Mouse (Mus musculus) small intestine, adult 2 months (tissue): ENCODE measurements around the gene Ckap2l.

Source experiments
- CTCF ChIP-seq: fragments of 200-500 bp; IDR thresholded peaks from 2 replicates; pipeline ENCODE4 v1.5.1; 2012; ENCODE audit warnings: low read depth, mild to moderate bottlenecking, control low read depth, inconsistent platforms, low read length, moderate library complexity, mixed read lengths; ENCODE audit not compliant: insufficient replicate concordance, insufficient read length; ENCODE audit errors: extremely low read depth
- POLR2A ChIP-seq: fragments of 200-500 bp; IDR thresholded peaks from 2 replicates; pipeline ENCODE4 v1.6.1; 2012; ENCODE audit warnings: low read depth, mild to moderate bottlenecking, control low read depth, inconsistent platforms, low read length, moderate library complexity

- TF ChIP-seq CTCF: no peak
- no peak for TF ChIP-seq POLR2A
These were observed 49.3 kb downstream of the Ckap2l start for GRCm38 (mm10) chr2:129247707-129248121.
